In genomic region chr10:71349290-71349689, GRCm38 (mm10) we compare ENCODE assay signal across 8 mouse cellular contexts. TPM values are rescaled to one million over a fixed set of nuclear protein-coding genes. Genes with fewer than 3 reads are reported as not detected.
A peak's percentile ranks its signal among the peaks of the same experiment; 100 is the strongest.
DNase-seq lines count a peak whose midpoint lies in the region; ATAC-seq and TF ChIP-seq lines count a peak whose summit lies in the region.

No protein-coding gene starts in this region.

- ATAC-seq in kidney, postnatal 0 days (replicated peaks; ENCODE audit: low FRiP score, low read depth), result no peak
- ATAC-seq in forebrain, embryonic 14.5 days, result no peak
- no peak for ATAC-seq in liver, embryonic 15.5 days (ENCODE audit: insufficient read depth)
- no peak for ATAC-seq in neural tube, embryonic 15.5 days (ENCODE audit: low FRiP score)

- no peaks in the 10 kb centered on the region for H3K27me3 ChIP-seq in kidney, postnatal 0 days (ENCODE audit: insufficient read depth, low read length)
- no peaks in the 10 kb centered on the region for H3K27me3 ChIP-seq in forebrain, embryonic 14.5 days (replicated peaks; ENCODE audit: control insufficient read depth, insufficient read depth, low read length)
- no peaks in the 10 kb centered on the region for H3K27me3 ChIP-seq in liver, embryonic 15.5 days
- no peaks in the 10 kb centered on the region for H3K27me3 ChIP-seq in neural tube, embryonic 15.5 days (replicated peaks)

- no peaks in the 10 kb centered on the region for H3K36me3 ChIP-seq in kidney, postnatal 0 days (ENCODE audit: insufficient read depth, low read length)
- H3K36me3 ChIP-seq in forebrain, embryonic 14.5 days (ENCODE audit: control insufficient read depth, insufficient read depth, low read length), result no peaks in the 10 kb centered on the region
- H3K36me3 ChIP-seq in liver, embryonic 15.5 days (replicated peaks), result peaks cover 12% of the 10 kb centered on the region; the same call in 1 of the 2 replicates
- no peaks in the 10 kb centered on the region for H3K36me3 ChIP-seq in neural tube, embryonic 15.5 days

- WGBS in kidney, postnatal 0 days, result 85% methylated on average over 1 of the region's 1 CpGs
- WGBS in forebrain, embryonic 14.5 days, result 89% methylated on average over 1 of the region's 1 CpGs
- 50% methylated on average over 1 of the region's 1 CpGs for WGBS in liver, embryonic 15.5 days (ENCODE audit: insufficient replicate concordance)
- WGBS in neural tube, embryonic 15.5 days, result 90% methylated on average over 1 of the region's 1 CpGs

- no peak for DNase-seq in kidney, postnatal 0 days (ENCODE audit: low spot score)
- DNase-seq in kidney, postnatal 4 days, result no peak
- no peak for DNase-seq in forebrain, embryonic 14.5 days (ENCODE audit: low spot score)
- no peak for DNase-seq in thymus, postnatal 10 days (ENCODE audit: low spot score in 2 of 2)
- DNase-seq in layer of hippocampus, postnatal 14 days (ENCODE audit: low spot score in 2 of 2), result no peak
- no peak for DNase-seq in left cerebral cortex, postnatal 10 days (ENCODE audit: extremely low spot score in 1 of 2, low spot score in 2 of 2)

- H3K4me1 ChIP-seq in kidney, postnatal 0 days (replicated peaks; ENCODE audit: insufficient read depth, low read length), result peaks cover 10% of the 10 kb centered on the region
- peaks cover 13% of the 10 kb centered on the region for H3K4me1 ChIP-seq in forebrain, embryonic 14.5 days (ENCODE audit: control insufficient read depth, insufficient read depth, low read length)
- H3K4me1 ChIP-seq in liver, embryonic 15.5 days (replicated peaks), result peaks cover 48% of the 10 kb centered on the region
- H3K4me1 ChIP-seq in neural tube, embryonic 15.5 days, result peaks cover 36% of the 10 kb centered on the region

- no peak overlapping the region for H3K27ac ChIP-seq in kidney, postnatal 0 days
- H3K27ac ChIP-seq in forebrain, embryonic 14.5 days (ENCODE audit: low read depth, low read length), result no peak overlapping the region
- H3K27ac ChIP-seq in liver, embryonic 15.5 days (replicated peaks), result peak overlapping the region; percentile 93
- no peak overlapping the region for H3K27ac ChIP-seq in neural tube, embryonic 15.5 days (replicated peaks)

- H3K4me3 ChIP-seq in kidney, postnatal 0 days (replicated peaks; ENCODE audit: low read depth, low read length), result peak overlapping the region; percentile 83
- H3K4me3 ChIP-seq in forebrain, embryonic 14.5 days (ENCODE audit: low read depth, low read length), result no peak overlapping the region
- peak overlapping the region; percentile 92 for H3K4me3 ChIP-seq in liver, embryonic 15.5 days (replicated peaks)
- peak overlapping the region; percentile 67; the same call in 1 of the 2 replicates for H3K4me3 ChIP-seq in neural tube, embryonic 15.5 days (replicated peaks)

- H3K9ac ChIP-seq in kidney, postnatal 0 days (ENCODE audit: low read depth, low read length), result no peak overlapping the region
- peak overlapping the region; percentile 29; the same call in 1 of the 2 replicates for H3K9ac ChIP-seq in forebrain, embryonic 14.5 days (ENCODE audit: low read length)
- peak overlapping the region; percentile 95; the same call in 1 of the 2 replicates for H3K9ac ChIP-seq in liver, embryonic 15.5 days
- H3K9ac ChIP-seq in neural tube, embryonic 15.5 days (replicated peaks), result no peak overlapping the region

- intact Hi-C loops in left cerebral cortex, postnatal 10 days (cut with DNase I), result no loop called here

- peak overlapping the region; percentile 93 for H3K4me2 ChIP-seq in kidney, postnatal 0 days (ENCODE audit: low read length)
- peak overlapping the region; percentile 92 for H3K4me2 ChIP-seq in forebrain, embryonic 14.5 days (ENCODE audit: low read length)
- H3K4me2 ChIP-seq in liver, embryonic 15.5 days, result peak overlapping the region; percentile 98
- peak overlapping the region; percentile 94 for H3K4me2 ChIP-seq in neural tube, embryonic 15.5 days

- TF ChIP-seq CTCF in kidney, postnatal 0 days (IDR thresholded peaks at IDR 0.05; ENCODE audit: low read depth), result no peak

- no peaks in the 10 kb centered on the region for H3K9me3 ChIP-seq in kidney, postnatal 0 days (replicated peaks; ENCODE audit: low read length)
- H3K9me3 ChIP-seq in forebrain, embryonic 14.5 days (replicated peaks; ENCODE audit: control insufficient read depth, low read length), result no peaks in the 10 kb centered on the region
- H3K9me3 ChIP-seq in liver, embryonic 15.5 days (replicated peaks), result no peaks in the 10 kb centered on the region
- H3K9me3 ChIP-seq in neural tube, embryonic 15.5 days (replicated peaks), result no peaks in the 10 kb centered on the region

RNA-seq across cellular contexts. Expression of gene Ipmk, which starts 1.7 kb away (rescaled TPM):
- 16.1 and 17.5 TPM in 2 replicates for polyA plus RNA-seq in kidney, postnatal 0 days (2015; fragmentation: Nextera tagmentation; extraction: Ambion mirVana)
- 16.2 and 17.7 TPM in 2 replicates for polyA plus RNA-seq in forebrain, embryonic 14.5 days (2014; fragmentation: Nextera tagmentation; extraction: Ambion mirVana)
- 8.3 and 9.1 TPM in 2 replicates for polyA plus RNA-seq in liver, embryonic 15.5 days (2015; fragmentation: Nextera tagmentation; extraction: Ambion mirVana)
- 14.9 and 15.3 TPM in 2 replicates for polyA plus RNA-seq in neural tube, embryonic 15.5 days (2015; fragmentation: Nextera tagmentation; extraction: Ambion mirVana)
- total RNA-seq in layer of hippocampus, postnatal 14 days (2021), result 10 to 100 TPM; 33.9 to 36.0 TPM
- total RNA-seq in left cerebral cortex, postnatal 10 days (2021), result 10 to 100 TPM; 32.1 to 34.7 TPM

RNA-seq across cellular contexts. Expression of gene Cisd1, which starts 4.5 kb away (rescaled TPM):
- polyA plus RNA-seq in kidney, postnatal 0 days (2015; fragmentation: Nextera tagmentation; extraction: Ambion mirVana), result 300 and 305 TPM in 2 replicates
- polyA plus RNA-seq in forebrain, embryonic 14.5 days (2014; fragmentation: Nextera tagmentation; extraction: Ambion mirVana), result 259 and 279 TPM in 2 replicates
- 60.6 and 66.3 TPM in 2 replicates for polyA plus RNA-seq in liver, embryonic 15.5 days (2015; fragmentation: Nextera tagmentation; extraction: Ambion mirVana)
- 286 and 340 TPM in 2 replicates for polyA plus RNA-seq in neural tube, embryonic 15.5 days (2015; fragmentation: Nextera tagmentation; extraction: Ambion mirVana)
- total RNA-seq in layer of hippocampus, postnatal 14 days (2021), result 100 to 1,000 TPM; 113 to 126 TPM
- total RNA-seq in left cerebral cortex, postnatal 10 days (2021), result 100 to 1,000 TPM; 124 to 130 TPM

Comparison
In these comparisons a context has a peak if more than half of its experiments do, and no peak if none do; other contexts are left out.
1. H3K9ac ChIP-seq: peak in forebrain, embryonic 14.5 days (single experiment) and liver, embryonic 15.5 days (single experiment); none in kidney, postnatal 0 days (single experiment) and neural tube, embryonic 15.5 days (single experiment).
2. Peak in every context shown above with its lines, with median percentiles within 50 percentile points of each other: H3K4me2 ChIP-seq.